Mouse (Mus musculus): Measurements from ENCODE around the gene Gm10322. TPM values are rescaled to one million over a fixed set of nuclear protein-coding genes. Genes with fewer than 3 reads are reported as not detected.

Gene Gm10322
- polyA plus RNA-seq, 1 experiment from 2014 or later = not detected

DNA sequence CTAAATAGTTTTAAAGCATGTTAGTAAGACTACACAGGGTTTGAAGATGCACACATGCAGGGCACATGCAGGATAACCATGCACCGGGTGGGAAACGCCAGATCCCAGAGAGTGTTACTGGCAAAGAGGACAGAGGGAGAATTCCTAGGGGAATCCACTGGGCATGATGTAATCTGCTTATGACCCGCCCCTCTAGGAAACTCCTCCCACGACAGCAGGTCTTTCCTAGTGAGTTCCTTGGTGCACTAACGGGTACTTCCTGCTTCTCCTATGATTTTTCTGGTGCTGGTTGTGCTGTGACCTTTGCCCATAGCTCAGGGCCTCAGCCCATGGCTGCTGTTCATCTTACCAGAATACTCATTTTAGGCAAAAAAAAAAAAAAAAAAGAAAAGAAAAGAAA is 12.0 kb upstream of the Gm10322 start:
- no peaks in the 10 kb centered on the region for H3K27me3 ChIP-seq
- H3K9me3 ChIP-seq = no peaks in the 10 kb centered on the region
- H3K9ac ChIP-seq = no peak overlapping the region
- peaks cover 36% of the 10 kb centered on the region for H3K4me1 ChIP-seq
- ATAC-seq (ENCODE audit: low FRiP score, low read depth) = no peak
- no peak overlapping the region for H3K27ac ChIP-seq
- no peak overlapping the region for H3K4me3 ChIP-seq
- no peak overlapping the region for H3K4me2 ChIP-seq (replicated peaks)
- 59% methylated on average over 5 of the region's 5 CpGs for WGBS
- H3K36me3 ChIP-seq = 0 out of 2 replicates have a peak, but pooled peaks cover 7% of the 10 kb centered on the region

DNA sequence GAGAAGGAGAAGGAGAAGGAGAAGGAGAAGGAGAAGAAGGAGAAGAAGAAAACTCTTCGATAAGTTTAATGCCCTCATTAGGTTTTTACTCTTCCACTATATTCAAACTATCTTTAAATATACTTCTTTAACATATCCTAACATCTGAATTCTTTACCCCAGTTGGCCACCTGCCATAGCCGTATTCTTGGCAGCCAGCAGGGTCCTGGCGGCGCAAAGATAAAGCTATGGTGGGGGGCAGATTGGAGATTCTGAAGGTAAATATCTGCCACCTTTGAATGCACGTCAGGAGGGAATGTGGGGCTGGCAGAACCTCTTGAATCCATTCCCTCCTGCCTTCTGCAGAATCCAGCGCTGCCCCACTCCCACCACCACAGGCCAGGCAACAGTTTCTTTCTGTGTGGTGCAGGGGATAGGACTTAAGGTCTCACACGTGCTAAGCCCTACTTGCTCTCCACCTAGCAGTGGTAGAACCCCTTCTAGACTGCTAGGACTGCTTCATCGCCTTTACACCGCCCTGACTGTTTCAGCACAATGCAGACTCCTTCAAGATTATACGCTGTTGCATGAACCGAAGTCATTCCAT is 10.9 kb upstream of the Gm10322 start:
- WGBS = 76% methylated on average over 11 of the region's 11 CpGs
- H3K36me3 ChIP-seq = 0 out of 2 replicates have a peak, but pooled peaks cover 3% of the 10 kb centered on the region
- no peak overlapping the region for H3K4me2 ChIP-seq (replicated peaks)
- ATAC-seq (ENCODE audit: low FRiP score, low read depth) = no peak
- H3K27me3 ChIP-seq = no peaks in the 10 kb centered on the region
- H3K4me3 ChIP-seq = no peak overlapping the region
- H3K27ac ChIP-seq = no peak overlapping the region
- H3K9ac ChIP-seq = no peak overlapping the region
- no peaks in the 10 kb centered on the region for H3K9me3 ChIP-seq
- H3K4me1 ChIP-seq = peaks cover 45% of the 10 kb centered on the region

DNA sequence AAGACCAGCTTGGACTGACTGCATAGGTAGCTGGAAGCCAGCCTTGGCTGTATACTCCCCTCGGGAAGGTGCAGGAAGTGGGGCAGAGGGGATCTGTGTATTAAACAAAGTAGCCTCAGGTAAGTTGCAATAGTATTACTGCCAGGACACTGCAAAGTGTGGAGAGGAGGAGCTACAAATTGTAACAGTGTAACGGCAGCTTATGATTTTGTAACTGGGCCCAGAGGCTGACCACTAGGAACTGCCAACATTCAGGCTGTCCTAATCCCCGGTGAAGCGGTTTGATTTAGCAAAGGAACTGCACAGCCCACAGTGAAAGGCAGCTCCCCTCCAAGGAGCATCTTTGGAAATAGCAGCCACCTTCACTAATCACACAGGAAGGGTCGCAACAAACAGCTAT is 2.6 kb upstream of the Gm10322 start:
- no peaks in the 10 kb centered on the region for H3K36me3 ChIP-seq
- H3K4me3 ChIP-seq = no peak overlapping the region
- H3K27me3 ChIP-seq = no peaks in the 10 kb centered on the region
- H3K27ac ChIP-seq = no peak overlapping the region
- no peaks in the 10 kb centered on the region for H3K9me3 ChIP-seq
- ATAC-seq (ENCODE audit: low FRiP score, low read depth) = no peak
- 0 out of 2 replicates have a peak overlapping the region, but pooled peaks have one; percentile 7 for H3K4me2 ChIP-seq (replicated peaks)
- H3K9ac ChIP-seq = no peak overlapping the region
- 64% methylated on average over 5 of the region's 5 CpGs for WGBS
- H3K4me1 ChIP-seq = peaks cover 41% of the 10 kb centered on the region

DNA sequence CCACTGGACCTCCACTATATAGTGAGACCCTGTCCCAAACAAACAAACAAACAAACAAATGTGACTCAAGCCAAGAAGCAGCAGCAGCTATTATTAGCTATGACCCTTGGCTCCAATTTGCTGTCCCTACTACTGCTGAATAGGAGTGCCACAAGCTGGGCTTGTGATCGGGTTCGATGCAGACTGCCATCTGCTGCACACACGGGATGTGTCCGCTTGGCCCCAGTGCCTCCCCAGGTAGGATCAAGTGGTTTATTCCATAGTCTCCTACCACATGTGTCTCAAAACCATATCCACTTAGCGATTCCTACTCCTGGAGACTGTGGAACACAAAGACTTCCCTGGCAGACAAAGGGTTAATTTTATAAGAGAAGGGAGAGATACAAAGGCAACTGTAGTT is 1.7 kb upstream of the Gm10322 start:
- whole genome bisulfite sequencing = 81% methylated on average over 5 of the region's 5 CpGs

DNA sequence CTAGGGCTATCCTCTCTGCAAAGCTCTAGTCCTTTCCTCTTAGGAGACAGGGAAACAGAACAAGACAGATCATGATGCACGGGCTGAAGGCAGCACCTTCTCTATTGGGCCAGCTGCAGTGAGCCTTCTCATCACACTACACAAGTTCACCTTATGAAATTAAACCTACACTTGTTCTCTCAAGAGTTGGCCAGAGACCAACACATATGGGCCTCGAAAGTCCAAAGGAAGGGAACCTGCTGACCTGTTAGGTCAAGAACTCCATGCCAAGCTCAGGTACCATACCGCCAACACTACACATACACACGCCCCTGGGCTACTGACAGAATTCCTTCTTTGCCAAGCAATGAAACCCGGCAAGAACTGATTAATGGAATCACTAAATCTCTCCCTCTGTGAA is 452 bp upstream of the Gm10322 start:
- H3K27ac ChIP-seq = no peak overlapping the region
- H3K4me1 ChIP-seq = peaks cover 32% of the 10 kb centered on the region
- peak overlapping the region; percentile 91 for H3K4me3 ChIP-seq
- no peaks in the 10 kb centered on the region for H3K9me3 ChIP-seq
- no peaks in the 10 kb centered on the region for H3K27me3 ChIP-seq
- peak overlapping the region; percentile 85 for H3K4me2 ChIP-seq (replicated peaks)
- ATAC-seq (ENCODE audit: low FRiP score, low read depth) = no peak
- 24% methylated on average over 5 of the region's 5 CpGs for WGBS
- H3K36me3 ChIP-seq = no peaks in the 10 kb centered on the region
- H3K9ac ChIP-seq = peak overlapping the region; percentile 97

More for the DNA sequence above, 1.7 kb upstream of the Gm10322 start:
- Histone ChIP-seq H3K36me3 (no peaks in the 10 kb centered on the region), H3K4me2 (replicated peaks) (peak overlapping the region; percentile 85), H3K9me3 (no peaks in the 10 kb centered on the region), H3K27me3 (no peaks in the 10 kb centered on the region), H3K4me1 (peaks cover 39% of the 10 kb centered on the region), H3K27ac (no peak overlapping the region), H3K4me3 (no peak overlapping the region), H3K9ac (no peak overlapping the region)
- no peak for ATAC-seq (ENCODE audit: low FRiP score, low read depth)

DNA sequence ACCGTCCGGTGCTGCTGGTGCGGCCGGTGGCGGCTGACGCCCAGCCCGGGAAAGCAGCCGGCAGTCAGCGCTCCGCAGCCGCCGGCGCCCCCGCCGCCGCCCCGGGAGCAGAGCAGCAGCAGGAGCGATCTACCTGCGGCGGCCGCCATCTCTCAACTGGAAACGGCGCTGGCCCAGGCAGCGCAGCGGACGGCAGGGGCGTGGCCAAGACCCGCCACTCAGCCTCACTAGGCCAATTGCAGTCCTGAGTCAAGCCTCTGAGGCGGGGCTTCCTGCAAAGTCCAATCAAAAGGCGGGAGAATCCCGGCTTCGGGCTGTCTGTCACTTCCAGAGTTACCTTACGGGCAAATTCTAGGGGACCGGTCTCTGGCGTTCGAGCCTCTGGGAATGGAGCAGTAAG is 659 bp downstream of the Gm10322 start, which contains the start of gene Mcu:
Gene Mcu (minus strand): TSS at position 171 of the 400 bp plus-strand sequence.
- peak within 1 kb of the TSS; percentile 89 for H3K27ac ChIP-seq
- no peaks in the 10 kb centered on the region for H3K9me3 ChIP-seq
- H3K4me3 ChIP-seq = peak within 1 kb of the TSS; percentile 91
- no peaks in the 10 kb centered on the region for H3K27me3 ChIP-seq
- WGBS = under 1% methylated on average over 36 of the region's 36 CpGs
- peak; percentile 99 for ATAC-seq (ENCODE audit: low FRiP score, low read depth)
- H3K4me2 ChIP-seq (replicated peaks) = peak within 1 kb of the TSS; percentile 85
- H3K9ac ChIP-seq = peak within 1 kb of the TSS; percentile 97
- H3K36me3 ChIP-seq = no peaks in the 10 kb centered on the region
- H3K4me1 ChIP-seq = peaks cover 32% of the 10 kb centered on the region

DNA sequence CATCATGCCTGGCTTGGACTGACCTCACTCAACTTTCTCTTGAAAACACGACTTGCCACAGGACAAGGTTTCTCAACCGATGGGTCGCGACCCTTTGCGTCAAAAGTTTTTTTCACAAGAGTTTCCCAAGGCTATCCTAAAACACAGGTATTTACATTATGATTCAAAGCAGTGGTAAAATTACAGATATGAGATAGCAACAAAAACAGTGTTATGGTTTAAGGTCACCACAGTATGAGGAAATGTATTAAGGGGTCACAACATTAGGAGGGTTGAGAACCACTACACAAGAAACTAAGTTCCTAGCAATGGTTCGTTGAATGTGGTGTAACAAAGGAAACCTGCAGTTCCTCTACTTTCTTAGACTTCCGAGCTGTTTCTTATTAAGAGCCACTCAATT is 1.9 kb downstream of the Gm10322 start:
- Histone ChIP-seq H3K36me3 (no peaks in the 10 kb centered on the region), H3K4me1 (peaks cover 39% of the 10 kb centered on the region), H3K27me3 (no peaks in the 10 kb centered on the region), H3K4me3 (no peak overlapping the region), H3K4me2 (replicated peaks) (no peak overlapping the region), H3K27ac (no peak overlapping the region), H3K9me3 (no peaks in the 10 kb centered on the region), H3K9ac (no peak overlapping the region)
- 89% methylated on average over 7 of the region's 7 CpGs for WGBS
- ATAC-seq (ENCODE audit: low FRiP score, low read depth) = no peak

DNA sequence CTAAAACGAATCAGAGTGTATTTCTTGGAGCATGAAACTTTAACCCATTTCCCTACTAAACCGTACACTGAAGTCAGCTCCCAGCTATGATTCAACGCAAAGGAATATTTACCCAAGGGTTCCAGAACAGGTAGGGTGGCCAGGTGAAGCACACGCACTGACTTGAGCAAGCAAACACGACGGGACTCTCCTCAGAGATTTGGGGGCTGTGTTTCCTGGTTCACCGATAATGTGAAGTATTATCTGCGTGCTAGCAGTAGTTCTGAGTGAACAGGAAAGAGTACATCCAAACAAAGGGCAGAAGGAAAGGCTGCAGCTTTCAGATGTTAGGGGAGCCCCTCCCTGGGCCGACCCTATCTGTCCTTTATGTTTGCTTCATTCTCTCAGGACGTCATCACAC is 5.5 kb downstream of the Gm10322 start:
- Histone ChIP-seq H3K4me1 (peaks cover 16% of the 10 kb centered on the region), H3K27ac (no peak overlapping the region), H3K27me3 (no peaks in the 10 kb centered on the region), H3K4me2 (replicated peaks) (no peak overlapping the region), H3K9me3 (no peaks in the 10 kb centered on the region), H3K9ac (no peak overlapping the region), H3K4me3 (no peak overlapping the region), H3K36me3 (no peaks in the 10 kb centered on the region)
- WGBS = 81% methylated on average over 10 of the region's 10 CpGs
- no peak for ATAC-seq (ENCODE audit: low FRiP score, low read depth)

DNA sequence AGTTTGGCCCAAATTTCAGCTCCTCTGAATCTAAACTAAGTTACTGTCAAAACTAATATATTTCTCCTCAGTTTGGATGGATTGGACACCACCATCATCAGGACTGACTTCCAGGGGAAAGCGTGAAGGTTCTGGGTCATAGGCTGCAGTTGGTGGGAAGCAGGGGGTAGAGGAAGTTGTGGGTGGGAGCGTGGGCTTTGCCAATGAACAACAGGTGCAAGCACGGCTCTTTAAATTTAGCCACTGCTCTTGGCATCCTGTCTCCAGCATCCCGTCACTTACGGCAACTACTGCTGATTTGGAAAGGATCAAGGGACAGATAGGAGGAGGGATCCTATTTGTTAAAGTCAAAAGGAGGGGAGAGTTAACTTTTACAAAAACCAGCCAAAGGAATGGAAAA is 7.6 kb downstream of the Gm10322 start:
- no peak for ATAC-seq (ENCODE audit: low FRiP score, low read depth)
- Histone ChIP-seq H3K27me3 (no peaks in the 10 kb centered on the region), H3K4me3 (no peak overlapping the region), H3K4me2 (replicated peaks) (no peak overlapping the region), H3K36me3 (no peaks in the 10 kb centered on the region), H3K27ac (no peak overlapping the region), H3K9me3 (no peaks in the 10 kb centered on the region), H3K4me1 (peaks cover 13% of the 10 kb centered on the region), H3K9ac (no peak overlapping the region)
- 51% methylated on average over 5 of the region's 5 CpGs for WGBS

DNA sequence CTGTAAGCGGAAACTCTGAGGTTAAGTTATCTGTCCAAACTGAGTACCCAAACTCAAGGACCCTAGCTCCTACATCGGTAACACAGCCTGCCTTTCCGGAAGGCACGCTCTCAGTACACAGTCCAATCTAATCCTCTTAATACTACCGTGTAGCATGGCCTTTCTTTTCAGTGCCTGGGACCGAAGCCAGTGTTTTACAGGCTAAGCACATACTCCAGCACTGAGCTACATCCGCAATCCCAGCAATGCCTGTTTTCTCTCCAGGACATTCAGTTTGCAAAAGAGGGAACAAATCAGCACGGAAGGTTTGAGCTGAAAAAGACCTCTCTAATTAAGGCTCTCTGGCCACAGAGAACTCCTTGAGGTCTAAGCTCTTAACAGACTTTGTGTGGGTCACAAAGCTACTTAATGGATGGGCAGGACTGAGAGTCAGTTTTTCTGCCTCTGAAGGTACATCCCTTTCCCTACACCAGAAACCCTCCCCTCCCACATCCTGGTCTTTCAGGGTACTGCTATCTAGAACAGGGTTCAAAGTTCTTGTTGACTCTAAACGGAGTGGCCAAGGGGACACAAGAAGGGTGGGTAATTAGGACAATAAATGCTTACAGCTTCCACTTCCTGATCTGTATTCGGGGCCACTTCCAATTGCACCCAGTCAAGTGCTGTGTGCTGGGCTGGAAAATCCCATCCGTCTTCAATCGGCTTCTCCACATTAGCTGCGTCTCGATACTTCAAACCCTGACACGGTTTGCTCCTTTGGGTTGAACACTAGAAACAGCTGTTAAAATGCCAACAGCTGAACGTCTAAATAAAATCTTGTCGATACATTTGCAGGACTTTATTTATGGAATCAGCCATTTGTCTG is 13.0 kb downstream of the Gm10322 start:
- Histone ChIP-seq H3K36me3 (no peaks in the 10 kb centered on the region), H3K4me1 (peaks cover 12% of the 10 kb centered on the region), H3K9ac (no peak overlapping the region; the same call in 1 of the 2 replicates), H3K4me3 (no peak overlapping the region), H3K9me3 (no peaks in the 10 kb centered on the region), H3K27ac (0 out of 2 replicates have a peak overlapping the region, but pooled peaks have one; percentile 44), H3K4me2 (replicated peaks) (no peak overlapping the region; the same call in 1 of the 2 replicates), H3K27me3 (no peaks in the 10 kb centered on the region)
- no peak; the same call in 1 of the 2 replicates for ATAC-seq (ENCODE audit: low FRiP score, low read depth)
- WGBS = 53% methylated on average over 17 of the region's 17 CpGs

DNA sequence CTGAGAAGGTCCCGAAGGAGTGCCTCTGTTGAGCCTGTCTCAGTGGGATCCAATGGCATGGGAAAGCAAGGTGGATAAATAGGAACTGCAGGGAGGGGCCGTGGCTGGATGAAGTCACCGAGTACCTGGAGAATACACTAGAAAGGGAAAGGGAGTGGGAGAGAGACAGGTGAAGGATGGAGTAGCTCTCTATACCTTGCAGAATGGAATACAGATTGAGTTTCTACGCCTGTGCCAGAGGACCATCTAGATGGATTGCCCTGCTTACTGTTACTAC is 13.6 kb downstream of the Gm10322 start:
- Histone ChIP-seq H3K4me2 (replicated peaks) (no peak overlapping the region), H3K9ac (no peak overlapping the region), H3K27ac (no peak overlapping the region), H3K9me3 (no peaks in the 10 kb centered on the region), H3K36me3 (no peaks in the 10 kb centered on the region), H3K4me3 (no peak overlapping the region), H3K27me3 (no peaks in the 10 kb centered on the region), H3K4me1 (peaks cover 12% of the 10 kb centered on the region)
- no peak for ATAC-seq (ENCODE audit: low FRiP score, low read depth)
- WGBS = 79% methylated on average over 4 of the region's 4 CpGs

DNA sequence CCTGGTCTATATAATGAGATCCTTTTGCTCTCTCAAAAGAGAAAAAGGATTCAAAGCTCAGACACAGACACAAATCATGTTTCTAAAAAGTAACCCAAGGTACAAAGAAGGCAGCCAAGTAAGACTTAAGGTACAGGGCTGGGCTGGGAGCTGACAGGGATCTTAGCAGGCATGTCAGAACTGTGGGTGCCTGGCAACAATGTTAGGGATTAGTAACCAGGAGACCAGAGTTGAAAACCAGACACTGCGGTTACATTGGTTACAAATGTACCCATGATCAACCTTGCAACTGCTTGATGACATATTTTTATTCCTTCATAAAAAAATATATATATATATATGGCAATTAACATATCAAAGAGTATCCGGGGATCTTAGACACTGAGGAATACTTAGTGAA is 20.2 kb downstream of the Gm10322 start:
- H3K4me2 ChIP-seq (replicated peaks) = no peak overlapping the region
- WGBS = 92% methylated on average over 2 of the region's 2 CpGs
- no peaks in the 10 kb centered on the region for H3K9me3 ChIP-seq
- ATAC-seq (ENCODE audit: low FRiP score, low read depth) = no peak
- H3K4me3 ChIP-seq = no peak overlapping the region
- no peaks in the 10 kb centered on the region for H3K27me3 ChIP-seq
- H3K9ac ChIP-seq = no peak overlapping the region
- no peak overlapping the region for H3K27ac ChIP-seq
- no peaks in the 10 kb centered on the region for H3K36me3 ChIP-seq
- peaks cover 26% of the 10 kb centered on the region for H3K4me1 ChIP-seq

All from limb, embryonic 13.5 days (tissue).